Mouse (Mus musculus) erythroblast, adult 5-6 weeks (primary cell): ENCODE results near the gene Srpr. TPM values are rescaled to one million over a fixed set of nuclear protein-coding genes. Genes with fewer than 3 reads are reported as not detected.

Experiments
- total RNA-seq, 2 experiments: library from RNA; stranded (forward) in 1 of 2; stranded (reverse) in 1 of 2; fragments of 150-400 nt in 1 of 2; fragments of 200-764, 138-1000 nt in 1 of 2; gene quantifications; 2 replicates each; pipeline versions ENCODE4 v1.2.3 to v1.2.4; 2015 to 2017; ENCODE audit warnings: low replicate concordance in 2 of 2

The Srpr gene
- total RNA-seq, 2 experiments from 2014 or later: 25.5 to 26.1 TPM

Other genes starting within 250 kb of the Srpr start
- 8.6 and 18.6 TPM in 2 replicates for gene St3gal4, start 80.9 kb upstream of the Srpr start, total RNA-seq (2015; ENCODE audit: low replicate concordance)
- gene St3gal4, start 80.9 kb upstream of the Srpr start, total RNA-seq (2017; ENCODE audit: low replicate concordance): 10.1 and 33.9 TPM in 2 replicates
- gene Dcps, start 24.1 kb upstream of the Srpr start, total RNA-seq (2015; ENCODE audit: low replicate concordance): 6.1 and 7.5 TPM in 2 replicates
- gene Dcps, start 24.1 kb upstream of the Srpr start, total RNA-seq (2017; ENCODE audit: low replicate concordance): 7.4 and 8.3 TPM in 2 replicates
- gene Tirap, start 116 bp downstream of the Srpr start, total RNA-seq (2015; ENCODE audit: low replicate concordance): 2.1 and 4.4 TPM in 2 replicates
- 2.2 and 4.5 TPM in 2 replicates for gene Tirap, start 116 bp downstream of the Srpr start, total RNA-seq (2017; ENCODE audit: low replicate concordance)
- gene Foxred1, start 10.9 kb downstream of the Srpr start, total RNA-seq (2015; ENCODE audit: low replicate concordance): 4.8 and 9.0 TPM in 2 replicates
- 7.3 and 10.7 TPM in 2 replicates for gene Foxred1, start 10.9 kb downstream of the Srpr start, total RNA-seq (2017; ENCODE audit: low replicate concordance)
- gene Fam118b, start 67.6 kb downstream of the Srpr start, total RNA-seq (2015; ENCODE audit: low replicate concordance): 3.3 and 10.7 TPM in 2 replicates
- 2.8 and 4.2 TPM in 2 replicates for gene Fam118b, start 67.6 kb downstream of the Srpr start, total RNA-seq (2017; ENCODE audit: low replicate concordance)
- gene Rpusd4, start 67.7 kb downstream of the Srpr start, total RNA-seq (2015; ENCODE audit: low replicate concordance): 3.3 and 9.4 TPM in 2 replicates
- 0.77 and 2.0 TPM in 2 replicates for gene Rpusd4, start 67.7 kb downstream of the Srpr start, total RNA-seq (2017; ENCODE audit: low replicate concordance)
- gene Cdon, start 221.0 kb downstream of the Srpr start, total RNA-seq (2015; ENCODE audit: low replicate concordance): 0.58 TPM in 1 of 2 replicates, not detected in the other
- gene Cdon, start 221.0 kb downstream of the Srpr start, total RNA-seq (2017; ENCODE audit: low replicate concordance): 0.09 TPM in 1 of 2 replicates, not detected in the other